Mouse (Mus musculus) G1E-ER4 (cell line): ENCODE results near the gene Ppp4r1. TPM values are rescaled to one million over a fixed set of nuclear protein-coding genes. Genes with fewer than 3 reads are reported as not detected.

Source experiments
- GATA1 ChIP-seq: IDR thresholded peaks from one replicate; pipeline ENCODE4 v1.8.0; 2012; ENCODE audit warnings: low read length, inconsistent platforms
- polyA plus RNA-seq: library from polyadenylated mRNA; stranded (reverse); fragments of >175 nt; gene quantifications from 2 replicates; pipeline ENCODE4 v1.2.3, GENCODE M21; 2012

Ppp4r1 gene
- polyA plus RNA-seq, 1 experiment, result 13.7 TPM

GRCm38 (mm10) chr17:65788542-65789291 lies 6.3 kb downstream of the Ppp4r1 start:
- TF ChIP-seq GATA1, result no peak

GRCm38 (mm10) chr17:65789576-65789975 lies 7.2 kb downstream of the Ppp4r1 start:
- TF ChIP-seq GATA1, result no peak

- no peak for TF ChIP-seq GATA1
Observed at GRCm38 (mm10) chr17:65791161-65791560, 8.8 kb downstream of the Ppp4r1 start.

GRCm38 (mm10) chr17:65793307-65793930 lies 11.0 kb downstream of the Ppp4r1 start:
- no peak for TF ChIP-seq GATA1

GRCm38 (mm10) chr17:65794096-65794850 lies 11.9 kb downstream of the Ppp4r1 start:
- TF ChIP-seq GATA1, result no peak

- TF ChIP-seq GATA1, result no peak
Observed at GRCm38 (mm10) chr17:65796056-65796455, 13.7 kb downstream of the Ppp4r1 start.

- no peak for TF ChIP-seq GATA1
Observed at GRCm38 (mm10) chr17:65798446-65798845, 16.1 kb downstream of the Ppp4r1 start.

GRCm38 (mm10) chr17:65799353-65799752 lies 17.0 kb downstream of the Ppp4r1 start:
- no peak for TF ChIP-seq GATA1

GRCm38 (mm10) chr17:65800451-65800850 lies 18.1 kb downstream of the Ppp4r1 start:
- TF ChIP-seq GATA1, result no peak

- no peak for TF ChIP-seq GATA1
Observed at GRCm38 (mm10) chr17:65802026-65802425, 19.7 kb downstream of the Ppp4r1 start.

GRCm38 (mm10) chr17:65805966-65806365 lies 23.6 kb downstream of the Ppp4r1 start:
- TF ChIP-seq GATA1, result no peak

- no peak for TF ChIP-seq GATA1
Observed at GRCm38 (mm10) chr17:65806416-65806815, 24.0 kb downstream of the Ppp4r1 start.

- no peak for TF ChIP-seq GATA1
Observed at GRCm38 (mm10) chr17:65811032-65811431, 28.7 kb downstream of the Ppp4r1 start.

GRCm38 (mm10) chr17:65813763-65814162 lies 31.4 kb downstream of the Ppp4r1 start:
- no peak for TF ChIP-seq GATA1

GRCm38 (mm10) chr17:65820197-65820596 lies 37.8 kb downstream of the Ppp4r1 start:
- no peak for TF ChIP-seq GATA1

GRCm38 (mm10) chr17:65822423-65822822 lies 40.0 kb downstream of the Ppp4r1 start:
- no peak for TF ChIP-seq GATA1

- no peak for TF ChIP-seq GATA1
Observed at GRCm38 (mm10) chr17:65824246-65824645, 41.9 kb downstream of the Ppp4r1 start.
